ENCODE assay signal across 33 mouse cellular contexts in the genomic region with DNA sequence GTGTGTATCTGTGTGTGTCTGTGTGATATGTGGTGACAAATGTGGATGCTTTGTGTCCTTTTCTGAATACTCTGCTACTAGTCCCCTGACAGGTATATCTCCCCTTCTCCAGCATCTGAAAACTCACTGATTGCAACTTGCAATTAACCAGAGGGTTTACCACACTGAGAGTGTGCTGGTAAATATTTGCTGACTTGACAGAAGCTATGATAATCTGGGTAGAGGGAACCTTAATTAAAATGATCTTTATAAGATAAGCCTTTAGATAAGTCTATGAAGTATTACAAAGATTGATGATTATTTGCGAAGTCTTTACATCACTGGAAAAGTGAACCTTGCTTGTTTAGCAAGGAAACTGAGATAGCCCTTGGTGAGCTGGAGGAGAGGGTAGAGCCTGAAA. TPM values are rescaled to one million over a fixed set of nuclear protein-coding genes. Genes with fewer than 3 reads are reported as not detected.
"Had no signal": no experiment of that assay in that cellular context is flagged by ENCODE, and none has a peak within 500 bp of the region (broad histone marks: within the 10 kb centered on the region; RNA-seq: fewer than 3 reads in every experiment).

No protein-coding gene starts in this region.

- H3K4me1 ChIP-seq: limb, embryonic 12.5 days; liver, embryonic 13.5 days had no signal

- H3K4me2 ChIP-seq: limb, embryonic 12.5 days; limb, embryonic 13.5 days; limb, embryonic 15.5 days; liver, embryonic 11.5 days; liver, embryonic 12.5 days; liver, embryonic 13.5 days; liver, embryonic 15.5 days; lung, embryonic 14.5 days; lung, embryonic 15.5 days; midbrain, embryonic 11.5 days; midbrain, embryonic 12.5 days; midbrain, embryonic 13.5 days; midbrain, embryonic 15.5 days had no signal

- ATAC-seq: liver, embryonic 12.5 days; liver, postnatal 0 days; lung, postnatal 0 days; midbrain, embryonic 13.5 days; midbrain, embryonic 15.5 days; midbrain, embryonic 16.5 days had no signal

- H3K4me3 ChIP-seq: limb, embryonic 10.5 days; limb, embryonic 12.5 days; limb, embryonic 13.5 days; limb, embryonic 15.5 days; liver, embryonic 12.5 days; liver, embryonic 13.5 days; liver, embryonic 15.5 days; lung, embryonic 15.5 days; megakaryocyte, embryonic 14.5 days; midbrain, embryonic 10.5 days; midbrain, embryonic 12.5 days; midbrain, embryonic 13.5 days; midbrain, embryonic 15.5 days; myocyte had no signal

- H3K27me3 ChIP-seq: limb, embryonic 12.5 days; limb, embryonic 13.5 days; limb, embryonic 15.5 days; liver, embryonic 12.5 days; liver, embryonic 13.5 days; liver, embryonic 15.5 days; lung, embryonic 15.5 days; megakaryocyte, embryonic 14.5 days; midbrain, embryonic 12.5 days; midbrain, embryonic 13.5 days; midbrain, embryonic 15.5 days had no signal

- DNase-seq: left cerebral cortex, postnatal 4 days; liver; liver, embryonic 13.5 days; liver, postnatal 0 days; lung, adult 18-20 months; lung, adult 2 months; lung, embryonic 14.5 days; lung, postnatal 10 days; lung, postnatal 14 days; lung, postnatal 36 days; lung, postnatal 4 days; midbrain, embryonic 14.5 days had no signal

- H3K9me3 ChIP-seq: limb, embryonic 10.5 days; limb, embryonic 12.5 days; limb, embryonic 13.5 days; limb, embryonic 15.5 days; liver, embryonic 12.5 days; liver, embryonic 13.5 days; liver, embryonic 15.5 days; lung, embryonic 15.5 days; megakaryocyte, embryonic 14.5 days; midbrain, embryonic 10.5 days; midbrain, embryonic 12.5 days; midbrain, embryonic 13.5 days; midbrain, embryonic 15.5 days had no signal

- H3K9ac ChIP-seq: limb, embryonic 12.5 days; limb, embryonic 13.5 days; limb, embryonic 15.5 days; liver, embryonic 12.5 days; liver, embryonic 13.5 days; liver, embryonic 14.5 days; liver, embryonic 15.5 days; liver, postnatal 0 days; lung, embryonic 14.5 days; lung, embryonic 15.5 days; midbrain, embryonic 12.5 days; midbrain, embryonic 13.5 days; midbrain, embryonic 15.5 days had no signal

- H3K27ac ChIP-seq: limb, embryonic 10.5 days; limb, embryonic 12.5 days; limb, embryonic 13.5 days; limb, embryonic 15.5 days; liver, embryonic 12.5 days; liver, embryonic 13.5 days; liver, embryonic 14.5 days; liver, embryonic 15.5 days; lung, embryonic 15.5 days; macrophage; midbrain, embryonic 10.5 days; midbrain, embryonic 12.5 days; midbrain, embryonic 13.5 days; midbrain, embryonic 15.5 days had no signal

- H3K36me3 ChIP-seq: limb, embryonic 10.5 days; limb, embryonic 12.5 days; limb, embryonic 13.5 days; limb, embryonic 15.5 days; liver, embryonic 12.5 days; liver, embryonic 13.5 days; liver, embryonic 15.5 days; lung, embryonic 15.5 days; midbrain, embryonic 10.5 days; midbrain, embryonic 12.5 days; midbrain, embryonic 13.5 days; midbrain, embryonic 15.5 days had no signal

RNA-seq across cellular contexts. Expression of gene Rslcan18, which starts 8.4 kb away (rescaled TPM):
- total RNA-seq: left cerebral cortex, postnatal 10 days; left cerebral cortex, postnatal 4 days; midbrain, postnatal 0 days had no signal
- polyA plus RNA-seq: midbrain, embryonic 11.5 days; midbrain, embryonic 13.5 days; midbrain, embryonic 14.5 days; midbrain, embryonic 15.5 days; midbrain, embryonic 16.5 days; midbrain, postnatal 0 days had no signal
